Mouse (Mus musculus) hindbrain, embryonic 15.5 days (tissue): Measurements from ENCODE around the gene Iqschfp. TPM values are rescaled to one million over a fixed set of nuclear protein-coding genes. Genes with fewer than 3 reads are reported as not detected.
"Not testable (repeated sequence)": the region's sequence is repeated elsewhere in the genome, so short reads cannot be mapped to it uniquely, and the experiment has no call there.

Experiments used
- ATAC-seq: fragments of 200-750 bp; cut with Nextera tagmentation; 2 replicates; pipeline ENCODE4 v1.8.0; 2017; ENCODE audit warnings: low read depth, moderate number of reproducible peaks, moderate TSS enrichment; ENCODE audit not compliant: low FRiP score
- H3K27ac ChIP-seq: fragments of 300-500 bp; sonication (generic); replicated peaks from 2 replicates; pipeline ENCODE4 v1.5.1; 2015; ENCODE audit warnings: mild to moderate bottlenecking, inconsistent platforms
- H3K27me3 ChIP-seq: fragments of 300-500 bp; sonication (generic); 2 replicates; pipeline ENCODE4 v1.6.1; 2015; ENCODE audit warnings: control low read depth, inconsistent platforms
- H3K36me3 ChIP-seq: fragments of 300-500 bp; sonication (generic); 2 replicates; pipeline ENCODE4 v1.6.1; 2015; ENCODE audit warnings: control low read depth, inconsistent platforms
- H3K4me1 ChIP-seq: fragments of 300-500 bp; sonication (generic); replicated peaks from 2 replicates; pipeline ENCODE4 v1.6.1; 2015; ENCODE audit warnings: control low read depth, inconsistent platforms
- H3K4me2 ChIP-seq: fragments of 300-500 bp; sonication (generic); 2 replicates; pipeline ENCODE4 v1.6.1; 2015; ENCODE audit warnings: moderate library complexity, mild to moderate bottlenecking, inconsistent platforms
- H3K4me3 ChIP-seq: fragments of 300-500 bp; sonication (generic); 2 replicates; pipeline ENCODE4 v1.5.1; 2015; ENCODE audit warnings: mild to moderate bottlenecking, inconsistent platforms
- H3K9ac ChIP-seq: fragments of 300-500 bp; sonication (generic); 2 replicates; pipeline ENCODE4 v1.6.1; 2015; ENCODE audit warnings: inconsistent platforms
- H3K9me3 ChIP-seq: fragments of 300-500 bp; sonication (generic); 2 replicates; pipeline ENCODE4 v1.6.1; 2016; ENCODE audit warnings: control low read depth, inconsistent platforms
- WGBS: fragments of 180-500 bp; shearing (Covaris S2); methylation state at CpG from one replicate; pipeline ENCODE4 v1.1.7; 2015; 5-methylcytosine and 5-hydroxymethylcytosine counted together
- polyA plus RNA-seq: library from polyadenylated mRNA; unstranded; fragments of >200 nt; fragmentation: Nextera tagmentation; extraction: Ambion mirVana; gene quantifications from 2 replicates; pipeline ENCODE4 v1.2.1, GENCODE M21; 2015

The Iqschfp gene
- polyA plus RNA-seq, 1 experiment from 2014 or later, result 7.3 TPM

- no peak overlapping the region for H3K9ac ChIP-seq
- no peaks in the 10 kb centered on the region for H3K36me3 ChIP-seq
- ATAC-seq, result no peak
- WGBS, result 79% methylated on average over 4 of the region's 4 CpGs
- H3K9me3 ChIP-seq, result no peaks in the 10 kb centered on the region
- H3K4me3 ChIP-seq, result no peak overlapping the region
- no peaks in the 10 kb centered on the region for H3K4me1 ChIP-seq
- no peak overlapping the region for H3K27ac ChIP-seq
- no peak overlapping the region for H3K4me2 ChIP-seq
- no peaks in the 10 kb centered on the region for H3K27me3 ChIP-seq
Observed at GRCm38 (mm10) chr3:68096724-68097431, 204.8 kb downstream of the Iqschfp start.

- not testable (repeated sequence) for H3K9me3 ChIP-seq, H3K27me3 ChIP-seq, H3K27ac ChIP-seq, H3K4me1 ChIP-seq, H3K9ac ChIP-seq, H3K36me3 ChIP-seq, ATAC-seq, H3K4me2 ChIP-seq, H3K4me3 ChIP-seq
- WGBS, result 93% methylated on average over 6 of the region's 6 CpGs
Observed at GRCm38 (mm10) chr3:68099561-68099960, 207.5 kb downstream of the Iqschfp start.

GRCm38 (mm10) chr3:68101343-68101742 lies 209.3 kb downstream of the Iqschfp start:
- H3K4me1 ChIP-seq, result no peaks in the 10 kb centered on the region
- ATAC-seq, result no peak
- no peaks in the 10 kb centered on the region for H3K36me3 ChIP-seq
- no peaks in the 10 kb centered on the region for H3K27me3 ChIP-seq
- no peaks in the 10 kb centered on the region for H3K9me3 ChIP-seq
- 83% methylated on average over 4 of the region's 4 CpGs for WGBS
- no peak overlapping the region for H3K9ac ChIP-seq
- H3K4me3 ChIP-seq, result no peak overlapping the region
- H3K4me2 ChIP-seq, result no peak overlapping the region
- no peak overlapping the region for H3K27ac ChIP-seq

DNA sequence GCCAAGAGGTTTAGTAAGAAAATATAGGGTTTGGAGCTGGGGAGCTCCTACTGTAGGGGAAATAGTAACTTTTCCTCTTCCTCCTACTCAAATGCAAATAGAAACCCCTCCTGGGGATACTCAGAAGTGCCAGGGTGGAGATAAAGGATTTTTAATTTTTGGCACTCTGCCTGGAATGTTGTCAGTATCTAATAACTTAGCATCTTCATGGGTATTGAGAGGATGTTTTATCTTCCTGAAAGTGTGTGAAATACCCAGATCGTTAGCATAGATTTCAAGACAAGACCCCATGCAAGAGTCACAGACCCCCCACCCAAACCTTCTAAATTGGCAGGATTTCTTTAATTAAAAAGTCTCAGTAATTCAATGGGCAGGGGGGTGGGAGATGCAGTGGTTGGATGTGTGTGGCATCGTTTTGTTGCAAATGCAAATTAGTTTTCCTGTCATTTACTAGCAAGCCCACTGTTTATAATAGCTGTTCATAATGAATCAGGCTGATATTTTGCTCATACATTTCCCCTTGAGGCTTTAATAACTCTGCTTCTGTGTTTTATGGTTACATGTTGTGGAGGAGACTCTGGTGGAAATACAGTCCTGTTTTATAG lies 213.2 kb downstream of the Iqschfp start:
- ATAC-seq, result no peak

GRCm38 (mm10) chr3:68121338-68121737 lies 229.3 kb downstream of the Iqschfp start:
- 52% methylated on average over 5 of the region's 5 CpGs for WGBS

More for the DNA sequence above, 213.2 kb downstream of the Iqschfp start:
- Histone ChIP-seq H3K36me3 (no peaks in the 10 kb centered on the region), H3K4me1 (no peaks in the 10 kb centered on the region), H3K27me3 (no peaks in the 10 kb centered on the region), H3K4me3 (no peak overlapping the region), H3K9ac (no peak overlapping the region), H3K27ac (no peak overlapping the region), H3K9me3 (no peaks in the 10 kb centered on the region), H3K4me2 (no peak overlapping the region)
- 32% methylated on average over 2 of the region's 2 CpGs for WGBS

DNA sequence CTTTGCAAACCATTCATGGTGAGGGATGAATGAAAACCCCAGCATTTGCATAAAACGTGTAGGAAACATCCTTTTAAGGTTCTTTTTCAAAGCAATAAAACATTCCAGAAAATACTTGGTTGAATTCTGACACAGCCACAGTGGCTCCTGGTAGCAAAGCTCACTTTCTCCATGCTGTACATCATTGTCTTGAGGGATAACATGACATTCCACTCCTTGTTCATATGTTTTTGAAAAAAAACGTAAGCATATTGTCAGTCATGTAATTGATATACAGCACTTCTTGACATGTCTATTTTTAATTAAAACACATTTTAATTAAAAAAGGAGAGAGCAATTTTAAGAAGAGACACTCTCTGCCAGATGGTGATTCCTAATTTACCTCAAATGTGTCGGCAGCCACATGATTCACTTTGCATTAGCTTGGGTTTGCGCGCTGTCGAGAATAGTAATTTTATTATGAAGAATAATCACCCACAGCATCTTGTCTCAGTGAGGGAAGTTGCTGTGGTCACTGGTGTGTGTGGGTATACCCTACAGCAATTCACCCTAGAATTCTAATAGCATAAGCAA lies 234.3 kb downstream of the Iqschfp start:
- H3K9me3 ChIP-seq, result no peaks in the 10 kb centered on the region
- H3K36me3 ChIP-seq, result no peaks in the 10 kb centered on the region
- H3K4me3 ChIP-seq, result no peak overlapping the region
- no peak for ATAC-seq
- no peaks in the 10 kb centered on the region for H3K27me3 ChIP-seq
- WGBS, result 40% methylated on average over 6 of the region's 6 CpGs
- no peak overlapping the region for H3K4me2 ChIP-seq
- no peaks in the 10 kb centered on the region for H3K4me1 ChIP-seq
- H3K9ac ChIP-seq, result no peak overlapping the region
- no peak overlapping the region for H3K27ac ChIP-seq

More at GRCm38 (mm10) chr3:68121338-68121737, 229.3 kb downstream of the Iqschfp start:
- H3K27ac ChIP-seq, result no peak overlapping the region
- no peaks in the 10 kb centered on the region for H3K9me3 ChIP-seq
- H3K36me3 ChIP-seq, result no peaks in the 10 kb centered on the region
- no peak overlapping the region for H3K9ac ChIP-seq
- H3K27me3 ChIP-seq, result no peaks in the 10 kb centered on the region
- no peak overlapping the region for H3K4me3 ChIP-seq
- no peak overlapping the region for H3K4me2 ChIP-seq
- no peaks in the 10 kb centered on the region for H3K4me1 ChIP-seq
- ATAC-seq, result no peak

DNA sequence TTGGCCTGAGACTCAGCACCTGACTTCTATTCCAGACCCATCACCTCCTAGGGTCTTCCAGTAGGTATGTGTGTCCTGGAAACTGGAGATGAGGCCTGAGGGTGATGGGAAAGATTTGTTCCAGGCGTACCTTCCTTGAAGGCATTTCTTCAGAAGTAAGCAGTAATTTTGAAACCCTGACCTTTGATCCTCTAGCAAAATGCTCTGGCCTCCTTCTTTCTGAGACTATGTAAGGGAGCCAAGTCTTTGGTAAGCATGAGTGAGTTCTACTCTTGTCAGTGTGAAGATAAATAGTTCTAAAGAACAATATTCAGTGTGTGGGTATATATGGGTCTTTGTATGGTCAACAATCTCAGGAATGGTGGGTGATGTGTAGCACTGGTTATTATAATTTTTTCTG lies 238.4 kb downstream of the Iqschfp start:
- WGBS, result 93% methylated on average over 1 of the region's 1 CpGs
- no peak overlapping the region for H3K4me2 ChIP-seq
- H3K27me3 ChIP-seq, result no peaks in the 10 kb centered on the region

GRCm38 (mm10) chr3:68138833-68139627 lies 247.0 kb downstream of the Iqschfp start:
- WGBS, result 58% methylated on average over 5 of the region's 5 CpGs
- Histone ChIP-seq H3K27me3 (no peaks in the 10 kb centered on the region), H3K4me3 (no peak overlapping the region), H3K36me3 (no peaks in the 10 kb centered on the region), H3K27ac (no peak overlapping the region), H3K4me2 (no peak overlapping the region), H3K9ac (no peak overlapping the region), H3K9me3 (no peaks in the 10 kb centered on the region), H3K4me1 (no peaks in the 10 kb centered on the region)
- no peak for ATAC-seq

More for the DNA sequence above, 238.4 kb downstream of the Iqschfp start:
- H3K4me3 ChIP-seq, result no peak overlapping the region
- no peak for ATAC-seq
- no peak overlapping the region for H3K27ac ChIP-seq
- no peaks in the 10 kb centered on the region for H3K9me3 ChIP-seq
- H3K4me1 ChIP-seq, result no peaks in the 10 kb centered on the region
- no peak overlapping the region for H3K9ac ChIP-seq
- no peaks in the 10 kb centered on the region for H3K36me3 ChIP-seq

GRCm38 (mm10) chr3:68150688-68151087 lies 258.7 kb downstream of the Iqschfp start:
- Histone ChIP-seq H3K9me3 (no peaks in the 10 kb centered on the region), H3K4me3 (no peak overlapping the region), H3K4me1 (no peaks in the 10 kb centered on the region), H3K36me3 (no peaks in the 10 kb centered on the region), H3K27ac (no peak overlapping the region), H3K9ac (no peak overlapping the region), H3K4me2 (no peak overlapping the region), H3K27me3 (no peaks in the 10 kb centered on the region)
- no peak for ATAC-seq
- WGBS, result 70% methylated on average over 8 of the region's 8 CpGs

DNA sequence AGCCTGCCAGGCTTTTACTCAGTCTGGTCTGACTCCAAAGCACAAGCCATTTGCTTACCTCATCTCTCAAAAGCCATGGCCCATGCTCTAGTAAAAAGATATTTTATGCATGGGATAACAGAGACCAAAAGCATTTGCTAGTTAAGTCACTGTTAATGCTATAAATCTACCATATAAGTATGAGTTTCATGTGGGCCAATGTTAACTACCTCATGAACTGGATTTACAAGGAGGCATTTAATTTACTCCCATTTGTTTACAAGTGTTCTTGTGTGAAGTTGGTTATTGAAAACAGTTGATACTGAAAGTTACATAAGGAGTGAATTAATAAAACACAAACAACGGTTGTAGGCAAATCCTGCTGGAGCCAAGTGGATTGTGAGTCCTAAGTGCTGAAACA lies 268.1 kb downstream of the Iqschfp start:
- H3K27me3 ChIP-seq, result no peaks in the 10 kb centered on the region
- H3K9me3 ChIP-seq, result no peaks in the 10 kb centered on the region
- no peak overlapping the region for H3K4me2 ChIP-seq
- no peak overlapping the region for H3K27ac ChIP-seq
- H3K4me3 ChIP-seq, result no peak overlapping the region
- no peak for ATAC-seq
- H3K36me3 ChIP-seq, result no peaks in the 10 kb centered on the region
- no peak overlapping the region for H3K9ac ChIP-seq
- H3K4me1 ChIP-seq, result 0 out of 2 replicates have a peak, but pooled peaks cover 2% of the 10 kb centered on the region
- 90% methylated on average over 1 of the region's 1 CpGs for WGBS

GRCm38 (mm10) chr3:68160760-68161159 lies 268.7 kb downstream of the Iqschfp start:
- no peaks in the 10 kb centered on the region for H3K36me3 ChIP-seq
- H3K9ac ChIP-seq, result no peak overlapping the region
- no peak overlapping the region for H3K4me3 ChIP-seq
- H3K4me2 ChIP-seq, result no peak overlapping the region
- H3K9me3 ChIP-seq, result no peaks in the 10 kb centered on the region
- no peak for ATAC-seq
- H3K4me1 ChIP-seq, result 0 out of 2 replicates have a peak, but pooled peaks cover 2% of the 10 kb centered on the region
- no peaks in the 10 kb centered on the region for H3K27me3 ChIP-seq
- 80% methylated on average over 3 of the region's 3 CpGs for WGBS
- no peak overlapping the region for H3K27ac ChIP-seq

DNA sequence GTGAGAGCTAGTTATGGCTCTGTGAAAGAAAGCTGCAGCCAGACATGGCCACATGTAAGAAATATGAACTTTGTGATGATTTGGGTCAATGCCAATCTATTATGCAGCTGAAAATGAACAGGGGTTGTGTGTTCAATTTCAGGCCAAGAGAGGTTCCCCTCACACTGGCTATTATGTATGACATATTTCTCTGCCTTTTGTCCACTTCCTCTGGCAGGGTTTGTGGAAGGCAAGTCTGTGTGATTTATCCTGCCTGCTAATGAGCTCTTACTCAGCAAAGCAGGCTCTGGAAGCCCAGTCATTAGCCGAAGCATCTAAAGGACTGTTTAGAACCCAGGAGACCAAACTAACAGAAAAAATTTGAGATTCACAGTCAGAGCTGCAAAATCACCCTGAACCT lies 286.2 kb downstream of the Iqschfp start:
- H3K9ac ChIP-seq, result no peak overlapping the region
- 38% methylated on average over 1 of the region's 1 CpGs for WGBS
- H3K4me1 ChIP-seq, result 0 out of 2 replicates have a peak, but pooled peaks cover 3% of the 10 kb centered on the region
- peak overlapping the region; percentile 39; the same call in 1 of the 2 replicates for H3K27ac ChIP-seq
- no peaks in the 10 kb centered on the region for H3K36me3 ChIP-seq
- ATAC-seq, result peak; percentile 54; the same call in 1 of the 2 replicates
- no peaks in the 10 kb centered on the region for H3K27me3 ChIP-seq
- no peaks in the 10 kb centered on the region for H3K9me3 ChIP-seq
- H3K4me2 ChIP-seq, result no peak overlapping the region
- H3K4me3 ChIP-seq, result no peak overlapping the region
